Mouse (Mus musculus): ENCODE results near the gene Mtfr1l. TPM values are rescaled to one million over a fixed set of nuclear protein-coding genes. Genes with fewer than 3 reads are reported as not detected.

Gene Mtfr1l
- polyA plus RNA-seq, 1 experiment from 2014 or later = 137 TPM

DNA sequence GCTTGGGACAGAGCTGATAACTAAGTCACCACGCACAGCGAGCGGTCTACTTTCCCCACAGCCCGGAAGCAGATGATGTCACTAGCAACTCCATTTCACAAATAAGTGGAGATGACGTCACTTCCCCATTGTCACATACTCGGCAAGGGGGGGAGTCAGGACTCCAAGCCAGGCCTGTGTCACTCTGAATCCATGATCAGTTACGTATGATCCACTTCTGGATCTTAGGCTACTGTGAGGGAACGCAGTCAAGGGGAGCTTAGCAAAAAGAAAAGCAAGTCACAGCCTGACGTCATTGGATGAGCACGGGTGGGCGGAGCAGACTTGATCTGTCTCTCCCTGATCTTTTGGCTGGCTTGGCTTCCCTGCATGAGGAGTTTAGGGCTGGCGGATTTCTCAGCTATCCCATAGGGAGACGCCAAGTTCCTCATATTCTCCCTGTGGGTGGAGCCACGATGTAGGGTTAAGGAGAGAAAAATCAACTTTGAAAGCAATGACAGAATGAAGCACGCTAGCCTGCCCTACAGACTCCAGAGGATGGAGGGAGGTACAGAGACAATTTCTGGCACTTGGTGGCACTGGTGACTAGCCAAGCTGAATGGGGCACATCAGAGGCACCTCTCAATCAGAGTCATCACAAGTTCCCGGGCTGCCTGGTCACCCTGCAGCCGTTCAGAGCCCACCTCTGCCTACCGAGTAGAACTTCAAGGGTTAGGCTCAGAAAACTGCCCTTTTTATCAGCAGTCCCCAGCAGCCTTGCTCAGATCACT lies 13.2 kb upstream of the Mtfr1l start:
- H3K9ac ChIP-seq (ENCODE audit: low read depth, low read length) = no peak overlapping the region
- DNase-seq (ENCODE audit: low spot score) (peak; percentile 19), ATAC-seq (replicated peaks; ENCODE audit: low FRiP score, low read depth) (no peak)
- no peaks in the 10 kb centered on the region for H3K27me3 ChIP-seq (ENCODE audit: insufficient read depth, low read length)
- no peak overlapping the region for H3K27ac ChIP-seq
- 0 out of 2 replicates have a peak, but pooled peaks have one; percentile 7 for TF ChIP-seq CTCF (IDR thresholded peaks at IDR 0.05; ENCODE audit: low read depth)
- peaks cover 15% of the 10 kb centered on the region; the same call in 1 of the 2 replicates for H3K36me3 ChIP-seq (ENCODE audit: insufficient read depth, low read length)
- H3K4me1 ChIP-seq (replicated peaks; ENCODE audit: insufficient read depth, low read length) = no peaks in the 10 kb centered on the region; the same call in 1 of the 2 replicates
- H3K4me3 ChIP-seq (replicated peaks; ENCODE audit: low read depth, low read length) = no peak overlapping the region
- H3K9me3 ChIP-seq (replicated peaks; ENCODE audit: low read length) = peaks cover 5% of the 10 kb centered on the region
- H3K4me2 ChIP-seq (ENCODE audit: low read length) = no peak overlapping the region
- 61% methylated on average over 18 of the region's 18 CpGs for WGBS

- H3K4me1 ChIP-seq (replicated peaks; ENCODE audit: insufficient read depth, low read length) = no peaks in the 10 kb centered on the region; the same call in 1 of the 2 replicates
These were observed 11.9 kb upstream of the Mtfr1l start for GRCm38 (mm10) chr4:134546814-134547705.

GRCm38 (mm10) chr4:134543261-134543660 lies 8.1 kb upstream of the Mtfr1l start:
- peaks cover 23% of the 10 kb centered on the region for H3K36me3 ChIP-seq (ENCODE audit: insufficient read depth, low read length)
- H3K9me3 ChIP-seq (replicated peaks; ENCODE audit: low read length) = no peaks in the 10 kb centered on the region
- H3K27ac ChIP-seq = no peak overlapping the region
- no peak overlapping the region for H3K4me2 ChIP-seq (ENCODE audit: low read length)
- H3K4me1 ChIP-seq (replicated peaks; ENCODE audit: insufficient read depth, low read length) = no peaks in the 10 kb centered on the region
- no peaks in the 10 kb centered on the region for H3K27me3 ChIP-seq (ENCODE audit: insufficient read depth, low read length)
- ATAC-seq (replicated peaks; ENCODE audit: low FRiP score, low read depth) = peak; percentile 47; the same call in 1 of the 2 replicates
- 5% methylated on average over 5 of the region's 5 CpGs for WGBS
- peak; percentile 86 for DNase-seq (ENCODE audit: low spot score)
- H3K9ac ChIP-seq (ENCODE audit: low read depth, low read length) = no peak overlapping the region
- H3K4me3 ChIP-seq (replicated peaks; ENCODE audit: low read depth, low read length) = no peak overlapping the region
- TF ChIP-seq CTCF (IDR thresholded peaks at IDR 0.05; ENCODE audit: low read depth) = peak; percentile 99

More at GRCm38 (mm10) chr4:134546814-134547705, 11.9 kb upstream of the Mtfr1l start:
- no peak for ATAC-seq (replicated peaks; ENCODE audit: low FRiP score, low read depth)
- Histone ChIP-seq H3K4me2 (ENCODE audit: low read length) (no peak overlapping the region), H3K36me3 (ENCODE audit: insufficient read depth, low read length) (peaks cover 24% of the 10 kb centered on the region), H3K9me3 (replicated peaks; ENCODE audit: low read length) (peaks cover 5% of the 10 kb centered on the region), H3K27me3 (ENCODE audit: insufficient read depth, low read length) (no peaks in the 10 kb centered on the region), H3K27ac (no peak overlapping the region), H3K4me3 (replicated peaks; ENCODE audit: low read depth, low read length) (no peak overlapping the region), H3K9ac (ENCODE audit: low read depth, low read length) (no peak overlapping the region)
- DNase-seq (ENCODE audit: low spot score) = no peak
- TF ChIP-seq CTCF (IDR thresholded peaks at IDR 0.05; ENCODE audit: low read depth) = no peak
- 55% methylated on average over 9 of the region's 9 CpGs for WGBS

DNA sequence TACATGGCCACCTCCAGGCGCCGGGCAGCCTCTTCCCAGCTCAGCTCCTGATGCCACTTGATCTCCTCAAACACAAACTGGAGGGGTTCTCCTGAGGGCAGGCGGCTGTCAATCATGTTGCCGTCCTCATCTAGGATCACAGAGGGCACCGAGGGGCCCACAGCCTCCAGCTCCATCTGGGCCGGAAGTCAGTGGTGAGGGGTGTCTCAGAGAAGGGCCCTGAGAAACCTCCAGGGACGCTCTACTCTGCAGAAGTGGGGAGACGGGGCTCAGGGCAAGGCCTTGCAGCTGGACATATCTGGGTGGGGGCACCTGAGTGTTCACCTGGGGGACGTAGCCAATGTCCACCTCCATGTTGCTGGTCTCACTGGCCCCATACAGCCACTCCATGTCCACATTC lies 7.5 kb upstream of the Mtfr1l start:
- no peak for ATAC-seq (replicated peaks; ENCODE audit: low FRiP score, low read depth)

GRCm38 (mm10) chr4:134538997-134539580 lies 3.9 kb upstream of the Mtfr1l start:
- ATAC-seq (replicated peaks; ENCODE audit: low FRiP score, low read depth) (no peak), DNase-seq (ENCODE audit: low spot score) (no peak)
- Histone ChIP-seq H3K4me3 (replicated peaks; ENCODE audit: low read depth, low read length) (no peak overlapping the region), H3K4me1 (replicated peaks; ENCODE audit: insufficient read depth, low read length) (no peaks in the 10 kb centered on the region), H3K27ac (no peak overlapping the region), H3K4me2 (ENCODE audit: low read length) (no peak overlapping the region), H3K9me3 (replicated peaks; ENCODE audit: low read length) (no peaks in the 10 kb centered on the region), H3K27me3 (ENCODE audit: insufficient read depth, low read length) (no peaks in the 10 kb centered on the region), H3K9ac (ENCODE audit: low read depth, low read length) (no peak overlapping the region), H3K36me3 (ENCODE audit: insufficient read depth, low read length) (peaks cover 13% of the 10 kb centered on the region)
- 87% methylated on average over 10 of the region's 10 CpGs for WGBS
- no peak for TF ChIP-seq CTCF (IDR thresholded peaks at IDR 0.05; ENCODE audit: low read depth)

More for the DNA sequence above, 7.5 kb upstream of the Mtfr1l start:
- no peak for TF ChIP-seq CTCF (IDR thresholded peaks at IDR 0.05; ENCODE audit: low read depth)
- no peak for DNase-seq (ENCODE audit: low spot score)
- no peak overlapping the region for H3K4me3 ChIP-seq (replicated peaks; ENCODE audit: low read depth, low read length)
- no peaks in the 10 kb centered on the region for H3K4me1 ChIP-seq (replicated peaks; ENCODE audit: insufficient read depth, low read length)
- H3K27me3 ChIP-seq (ENCODE audit: insufficient read depth, low read length) = no peaks in the 10 kb centered on the region
- no peak overlapping the region for H3K27ac ChIP-seq
- H3K9me3 ChIP-seq (replicated peaks; ENCODE audit: low read length) = no peaks in the 10 kb centered on the region
- H3K9ac ChIP-seq (ENCODE audit: low read depth, low read length) = no peak overlapping the region
- peaks cover 21% of the 10 kb centered on the region for H3K36me3 ChIP-seq (ENCODE audit: insufficient read depth, low read length)
- WGBS = 87% methylated on average over 9 of the region's 9 CpGs
- no peak overlapping the region for H3K4me2 ChIP-seq (ENCODE audit: low read length)

DNA sequence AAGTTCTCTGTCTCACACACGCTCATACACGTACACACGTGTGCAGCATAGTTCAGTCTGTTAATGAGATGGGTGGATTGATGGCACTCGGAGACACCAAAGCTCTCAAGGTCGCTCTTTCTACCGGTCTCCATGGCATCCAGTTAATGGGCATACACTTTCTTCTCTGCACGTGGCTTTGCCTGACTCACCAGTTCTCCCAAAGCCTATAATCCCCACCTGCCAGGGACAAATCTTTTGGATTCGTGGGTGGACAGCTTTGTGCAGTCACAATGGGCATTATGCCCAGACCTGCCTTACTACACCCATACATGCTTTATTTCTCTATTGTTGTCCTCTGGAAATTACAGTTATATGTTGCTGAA lies 582 bp upstream of the Mtfr1l start:
- TF ChIP-seq CTCF (IDR thresholded peaks at IDR 0.05; ENCODE audit: low read depth) = no peak
- peak; percentile 37 for DNase-seq (ENCODE audit: low spot score)
- 3% methylated on average over 8 of the region's 8 CpGs for WGBS

More for the DNA sequence above, 582 bp upstream of the Mtfr1l start:
- Histone ChIP-seq H3K9me3 (replicated peaks; ENCODE audit: low read length) (no peaks in the 10 kb centered on the region), H3K4me2 (ENCODE audit: low read length) (peak overlapping the region; percentile 96), H3K27ac (peak overlapping the region; percentile 96), H3K36me3 (ENCODE audit: insufficient read depth, low read length) (peaks cover 3% of the 10 kb centered on the region), H3K9ac (ENCODE audit: low read depth, low read length) (peak overlapping the region; percentile 92), H3K27me3 (ENCODE audit: insufficient read depth, low read length) (no peaks in the 10 kb centered on the region), H3K4me3 (replicated peaks; ENCODE audit: low read depth, low read length) (peak overlapping the region; percentile 81), H3K4me1 (replicated peaks; ENCODE audit: insufficient read depth, low read length) (no peaks in the 10 kb centered on the region)
- ATAC-seq (replicated peaks; ENCODE audit: low FRiP score, low read depth) = no peak

All from kidney, postnatal 0 days (tissue).